Mouse (Mus musculus): ENCODE data around the gene Nphs2. TPM values are rescaled to one million over a fixed set of nuclear protein-coding genes. Genes with fewer than 3 reads are reported as not detected.
A peak's percentile ranks its signal among the peaks of the same experiment; 100 is the strongest.

Nphs2 gene
- total and polyA plus RNA-seq, 2 experiments: not detected

DNA sequence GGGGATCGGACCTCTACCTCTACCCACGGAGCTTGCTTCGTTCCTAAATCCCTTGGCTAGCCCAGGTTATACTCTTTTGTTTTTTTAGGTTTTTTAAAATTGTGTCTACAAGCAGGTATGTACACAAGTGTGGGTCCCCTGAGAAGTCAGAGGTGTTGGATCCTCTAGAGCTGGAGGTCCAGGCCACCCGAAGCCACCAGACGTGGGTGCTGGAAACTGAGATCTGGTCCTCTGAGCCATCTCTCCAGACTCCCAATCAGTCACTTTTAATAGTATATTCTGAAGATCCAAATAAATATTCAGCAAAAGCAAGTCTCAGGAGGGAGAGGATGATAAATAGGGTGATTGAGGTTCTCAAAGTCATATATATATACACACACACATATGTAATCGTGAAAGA lies 20.5 kb upstream of the Nphs2 start:
- Histone ChIP-seq H3K79me2 (ENCODE audit: control insufficient read depth, insufficient read depth, low read length) (no peaks in the 10 kb centered on the region), H3K4me1 (ENCODE audit: control insufficient read depth, insufficient read depth, low read length) (no peaks in the 10 kb centered on the region), H3K4me3 (ENCODE audit: insufficient read depth, low read depth, low read length) (no peak overlapping the region), H3K27me3 (ENCODE audit: control insufficient read depth, insufficient read depth, low read length) (peaks cover 3% of the 10 kb centered on the region; the same call in 1 of the 2 replicates), H3K27ac (replicated peaks; ENCODE audit: insufficient read depth, low read depth, low read length) (no peak overlapping the region), H3K36me3 (ENCODE audit: control insufficient read depth, insufficient read depth, low read length) (no peaks in the 10 kb centered on the region), H3K9ac (ENCODE audit: low read depth, low read length) (no peak overlapping the region)
- TF ChIP-seq POLR2A (IDR thresholded peaks at IDR 0.05; ENCODE audit: extremely low read depth, insufficient read depth, low read length) (no peak), CTCF (IDR thresholded peaks at IDR 0.05; ENCODE audit: low read depth, low read length) (no peak)
- DNase-seq (ENCODE audit: extremely low read depth, low read depth, low spot score): no peak
- 96% methylated on average over 6 of the region's 6 CpGs for WGBS

DNA sequence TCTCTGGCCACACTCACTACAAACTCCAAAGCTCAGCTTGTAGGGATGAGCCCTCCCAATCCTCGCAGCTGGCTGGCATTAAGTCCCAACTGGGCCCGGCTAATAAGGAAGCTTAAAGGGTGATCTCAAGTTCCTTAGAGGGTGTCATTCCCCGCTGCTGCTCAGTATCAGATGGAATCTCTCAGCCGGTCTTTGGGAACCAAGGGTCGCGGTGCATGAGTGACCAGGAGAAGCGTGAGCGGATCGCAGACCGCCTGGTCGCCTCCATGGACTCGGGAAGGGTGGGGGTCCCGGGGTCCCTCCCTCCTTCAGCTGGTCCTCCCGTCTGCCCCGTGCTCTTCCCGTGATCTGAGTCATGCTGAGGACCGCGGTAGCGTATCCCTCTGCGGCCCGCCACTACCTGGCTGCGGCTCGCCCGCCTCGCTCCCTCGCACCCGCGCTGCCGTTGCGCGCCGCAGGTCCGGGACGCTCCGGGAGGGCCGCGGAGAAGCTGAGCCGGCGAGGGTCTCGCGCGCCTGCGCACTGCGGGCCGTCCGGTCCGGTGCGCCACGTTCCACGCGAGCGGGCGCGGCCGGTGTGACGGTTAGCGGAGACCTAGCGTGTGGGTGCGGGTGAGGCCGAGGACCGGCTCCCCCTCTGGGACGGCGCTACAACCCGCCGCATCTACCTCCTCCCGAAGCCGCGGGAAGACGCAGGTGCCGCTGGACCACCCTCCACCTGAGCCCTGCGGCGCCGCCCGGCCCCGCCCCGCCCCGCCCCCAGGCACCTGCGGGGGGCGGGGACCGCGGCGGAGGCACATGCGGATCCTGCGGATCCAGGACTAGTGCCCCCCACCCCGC lies 7.4 kb upstream of the Nphs2 start, which contains the start of gene Tdrd5:
TSS of gene Tdrd5 (minus strand) at position 754 of the 839 bp plus-strand sequence.
- H3K4me3 ChIP-seq (ENCODE audit: insufficient read depth, low read depth, low read length): peak within 1 kb of the TSS; percentile 54; the same call in 1 of the 2 replicates
- no peaks in the 10 kb centered on the region for H3K36me3 ChIP-seq (ENCODE audit: control insufficient read depth, insufficient read depth, low read length)
- peaks cover 20% of the 10 kb centered on the region for H3K27me3 ChIP-seq (ENCODE audit: control insufficient read depth, insufficient read depth, low read length)
- H3K79me2 ChIP-seq (ENCODE audit: control insufficient read depth, insufficient read depth, low read length): no peaks in the 10 kb centered on the region
- H3K9ac ChIP-seq (ENCODE audit: low read depth, low read length): peak within 1 kb of the TSS; percentile 25; the same call in 1 of the 2 replicates
- WGBS: 2% methylated on average over 85 of the region's 85 CpGs
- TF ChIP-seq CTCF (IDR thresholded peaks at IDR 0.05; ENCODE audit: low read depth, low read length) (no peak), POLR2A (IDR thresholded peaks at IDR 0.05; ENCODE audit: extremely low read depth, insufficient read depth, low read length) (no peak)
- H3K27ac ChIP-seq (replicated peaks; ENCODE audit: insufficient read depth, low read depth, low read length): no peak within 1 kb of the TSS
- H3K4me1 ChIP-seq (ENCODE audit: control insufficient read depth, insufficient read depth, low read length): 0 out of 2 replicates have a peak, but pooled peaks cover 2% of the 10 kb centered on the region
- DNase-seq (ENCODE audit: extremely low read depth, low read depth, low spot score): no peak

DNA sequence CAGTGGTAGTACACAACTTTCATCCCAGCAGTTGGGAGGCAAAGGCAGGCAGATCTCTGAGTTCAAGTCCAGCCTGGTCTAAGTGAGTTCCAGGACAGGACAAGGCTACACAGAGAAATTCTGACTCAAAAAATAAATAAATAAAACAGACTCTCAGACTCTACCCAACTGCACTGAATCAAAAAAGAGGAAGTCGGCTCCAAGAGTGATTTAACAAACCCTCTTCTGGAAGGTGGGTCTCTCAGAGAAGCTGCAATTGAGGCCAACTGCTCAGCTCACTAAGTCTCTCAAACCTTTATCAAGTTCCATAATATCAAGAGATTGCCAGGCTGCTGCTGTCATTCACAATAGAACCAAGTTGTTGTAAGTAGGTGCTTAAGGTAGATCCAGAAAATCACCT lies 1.9 kb upstream of the Nphs2 start:
- Histone ChIP-seq H3K9ac (ENCODE audit: low read depth, low read length) (no peak overlapping the region), H3K4me3 (ENCODE audit: insufficient read depth, low read depth, low read length) (no peak overlapping the region), H3K79me2 (ENCODE audit: control insufficient read depth, insufficient read depth, low read length) (no peaks in the 10 kb centered on the region), H3K27ac (replicated peaks; ENCODE audit: insufficient read depth, low read depth, low read length) (no peak overlapping the region), H3K36me3 (ENCODE audit: control insufficient read depth, insufficient read depth, low read length) (no peaks in the 10 kb centered on the region), H3K27me3 (ENCODE audit: control insufficient read depth, insufficient read depth, low read length) (peaks cover 12% of the 10 kb centered on the region; the same call in 1 of the 2 replicates), H3K4me1 (ENCODE audit: control insufficient read depth, insufficient read depth, low read length) (no peaks in the 10 kb centered on the region)
- 79% methylated on average over 1 of the region's 1 CpGs for WGBS
- no peak for DNase-seq (ENCODE audit: extremely low read depth, low read depth, low spot score)
- TF ChIP-seq POLR2A (IDR thresholded peaks at IDR 0.05; ENCODE audit: extremely low read depth, insufficient read depth, low read length): no peak
- no peak for TF ChIP-seq CTCF (IDR thresholded peaks at IDR 0.05; ENCODE audit: low read depth, low read length)

DNA sequence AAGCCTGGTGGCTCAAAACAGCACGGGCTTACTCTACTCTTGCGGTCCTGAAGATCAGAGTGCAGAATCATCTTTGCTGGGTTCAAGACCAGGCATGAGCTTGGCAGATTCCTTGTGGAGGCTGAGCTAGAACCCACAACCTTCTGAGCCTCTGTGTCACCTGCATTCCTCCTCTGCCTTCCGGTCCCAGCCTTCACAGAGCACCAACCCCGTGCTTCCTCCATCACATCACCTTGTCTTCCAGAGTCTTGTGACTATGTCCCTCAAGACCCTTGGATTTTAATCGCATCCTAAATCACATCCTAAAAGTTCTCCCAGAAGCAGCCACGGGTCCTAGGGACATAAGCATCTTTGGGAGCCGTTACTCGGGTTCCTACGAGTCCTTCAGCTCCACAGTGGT lies 12.6 kb downstream of the Nphs2 start:
- TF ChIP-seq CTCF (IDR thresholded peaks at IDR 0.05; ENCODE audit: low read depth, low read length) (no peak), POLR2A (IDR thresholded peaks at IDR 0.05; ENCODE audit: extremely low read depth, insufficient read depth, low read length) (no peak)
- Histone ChIP-seq H3K27me3 (ENCODE audit: control insufficient read depth, insufficient read depth, low read length) (no peaks in the 10 kb centered on the region), H3K27ac (replicated peaks; ENCODE audit: insufficient read depth, low read depth, low read length) (no peak overlapping the region), H3K4me3 (ENCODE audit: insufficient read depth, low read depth, low read length) (no peak overlapping the region), H3K9ac (ENCODE audit: low read depth, low read length) (no peak overlapping the region), H3K79me2 (ENCODE audit: control insufficient read depth, insufficient read depth, low read length) (no peaks in the 10 kb centered on the region), H3K4me1 (ENCODE audit: control insufficient read depth, insufficient read depth, low read length) (no peaks in the 10 kb centered on the region), H3K36me3 (ENCODE audit: control insufficient read depth, insufficient read depth, low read length) (no peaks in the 10 kb centered on the region)
- DNase-seq (ENCODE audit: extremely low read depth, low read depth, low spot score): no peak
- WGBS: 88% methylated on average over 9 of the region's 9 CpGs

DNA sequence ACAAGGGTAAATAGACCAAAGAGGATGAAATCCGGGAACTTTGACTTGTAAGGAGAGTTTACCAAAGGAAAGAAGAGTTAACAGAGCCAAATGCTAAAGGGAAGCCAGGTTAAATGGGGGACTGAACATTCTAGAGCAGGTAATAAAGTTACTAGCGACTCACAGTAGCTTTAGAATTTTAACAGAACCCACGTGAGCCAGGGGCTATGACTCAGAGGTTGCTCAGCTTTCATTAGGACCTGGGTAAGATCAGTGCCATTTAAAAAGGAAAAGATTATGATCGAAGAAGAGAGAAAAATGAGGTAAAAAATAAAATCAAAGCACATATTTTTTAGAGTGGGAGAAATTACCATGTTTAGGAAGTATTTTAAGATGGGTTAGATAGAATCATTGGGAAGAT lies 30.3 kb downstream of the Nphs2 start:
- Histone ChIP-seq H3K27me3 (ENCODE audit: control insufficient read depth, insufficient read depth, low read length) (no peaks in the 10 kb centered on the region), H3K79me2 (ENCODE audit: control insufficient read depth, insufficient read depth, low read length) (no peaks in the 10 kb centered on the region), H3K4me1 (ENCODE audit: control insufficient read depth, insufficient read depth, low read length) (no peaks in the 10 kb centered on the region), H3K9ac (ENCODE audit: low read depth, low read length) (no peak overlapping the region), H3K36me3 (ENCODE audit: control insufficient read depth, insufficient read depth, low read length) (no peaks in the 10 kb centered on the region), H3K4me3 (ENCODE audit: insufficient read depth, low read depth, low read length) (no peak overlapping the region), H3K27ac (replicated peaks; ENCODE audit: insufficient read depth, low read depth, low read length) (no peak overlapping the region)
- no peak for TF ChIP-seq CTCF (IDR thresholded peaks at IDR 0.05; ENCODE audit: low read depth, low read length)
- no peak for TF ChIP-seq POLR2A (IDR thresholded peaks at IDR 0.05; ENCODE audit: extremely low read depth, insufficient read depth, low read length)
- no peak for DNase-seq (ENCODE audit: extremely low read depth, low read depth, low spot score)
- WGBS: 71% methylated on average over 4 of the region's 4 CpGs

DNA sequence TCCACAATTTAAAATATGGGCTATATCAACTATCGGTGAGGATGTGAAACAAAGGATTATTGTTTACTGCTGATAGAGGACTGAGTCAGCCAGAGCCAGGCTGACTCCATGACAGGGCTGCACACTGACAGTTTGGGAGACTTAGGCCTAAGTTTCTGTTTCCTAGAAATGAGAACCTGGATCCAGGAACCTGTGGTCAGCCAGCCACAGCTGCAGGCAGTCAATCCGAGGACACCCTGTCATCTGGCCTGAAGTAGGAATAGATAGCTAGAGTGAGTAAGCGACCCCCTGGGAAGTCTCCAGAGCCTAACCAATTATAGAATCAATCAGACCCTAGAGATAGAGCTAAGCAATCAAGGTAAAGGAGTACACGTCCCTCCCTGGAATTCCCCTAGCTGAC lies 33.9 kb downstream of the Nphs2 start:
- Histone ChIP-seq H3K27ac (replicated peaks; ENCODE audit: insufficient read depth, low read depth, low read length) (no peak overlapping the region), H3K27me3 (ENCODE audit: control insufficient read depth, insufficient read depth, low read length) (no peaks in the 10 kb centered on the region), H3K4me1 (ENCODE audit: control insufficient read depth, insufficient read depth, low read length) (no peaks in the 10 kb centered on the region), H3K36me3 (ENCODE audit: control insufficient read depth, insufficient read depth, low read length) (no peaks in the 10 kb centered on the region), H3K9ac (ENCODE audit: low read depth, low read length) (no peak overlapping the region), H3K79me2 (ENCODE audit: control insufficient read depth, insufficient read depth, low read length) (no peaks in the 10 kb centered on the region), H3K4me3 (ENCODE audit: insufficient read depth, low read depth, low read length) (no peak overlapping the region)
- TF ChIP-seq CTCF (IDR thresholded peaks at IDR 0.05; ENCODE audit: low read depth, low read length) (no peak), POLR2A (IDR thresholded peaks at IDR 0.05; ENCODE audit: extremely low read depth, insufficient read depth, low read length) (no peak)
- DNase-seq (ENCODE audit: extremely low read depth, low read depth, low spot score): no peak
- WGBS: 85% methylated on average over 4 of the region's 4 CpGs

All from liver, adult 2 months (tissue).